Mouse (Mus musculus) liver, adult 2 months (tissue): ENCODE measurements around the gene Cpa1.

Experiments
- CTCF ChIP-seq: fragments of 200-500 bp; IDR thresholded peaks from 2 replicates; pipeline ENCODE4 v1.5.1; 2011; ENCODE audit warnings: low read depth, low read length, control low read depth
- POLR2A ChIP-seq: fragments of 200-500 bp; IDR thresholded peaks from 2 replicates; pipeline ENCODE4 v1.6.1; 2011; ENCODE audit warnings: low read length, control low read depth; ENCODE audit not compliant: insufficient read depth; ENCODE audit errors: extremely low read depth

GRCm38 (mm10) chr6:30592417-30592974, 46.5 kb upstream of the Cpa1 start:
- TF ChIP-seq CTCF: no peak
- no peak for TF ChIP-seq POLR2A
